Mouse (Mus musculus): ENCODE measurements around the gene C2cd4b. TPM values are rescaled to one million over a fixed set of nuclear protein-coding genes. Genes with fewer than 3 reads are reported as not detected.

The C2cd4b gene
- 0.35 and 0.57 TPM in 2 replicates for polyA plus RNA-seq (2014; fragmentation: Nextera tagmentation; extraction: Ambion mirVana)

DNA sequence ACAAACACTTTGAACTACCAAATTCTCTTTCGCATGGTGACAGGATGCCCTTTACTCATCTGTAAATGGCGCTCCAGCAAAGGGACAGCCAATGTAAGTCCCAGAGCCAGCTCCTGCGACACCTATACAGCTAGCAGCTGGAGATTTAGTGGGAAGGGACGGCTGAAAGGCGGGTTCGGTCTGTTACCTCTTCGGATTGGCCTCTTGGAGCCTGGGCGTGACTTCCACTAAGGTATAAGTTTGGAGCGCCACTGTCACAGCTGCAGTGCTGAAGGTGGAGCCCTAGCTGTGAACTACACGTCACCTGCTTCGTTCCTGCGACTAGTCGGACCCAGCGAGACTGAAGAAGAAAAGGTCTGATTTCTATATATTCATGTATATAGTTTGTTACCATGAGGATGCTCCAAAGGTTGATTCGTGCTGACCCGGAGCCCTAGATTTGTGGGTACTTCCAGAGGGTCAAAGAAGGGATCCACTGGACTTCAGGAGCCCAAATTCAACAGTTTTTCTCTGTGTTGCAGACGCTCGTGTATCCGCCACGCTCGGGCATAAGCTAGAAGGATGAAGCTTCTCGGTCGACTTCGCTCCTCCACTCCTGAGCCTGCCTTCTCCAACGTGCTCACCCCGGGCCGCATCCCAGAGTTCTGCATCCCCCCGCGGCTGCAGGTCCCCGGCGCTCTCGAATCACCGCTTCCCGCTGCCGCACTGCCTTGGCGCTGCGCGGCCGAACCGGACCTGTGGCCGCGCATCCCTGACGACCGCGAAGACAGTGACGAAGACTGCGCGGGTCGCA lies at the start of gene C2cd4b:
C2cd4b (plus strand) TSS at position 275 of the 793 bp plus-strand sequence.
- Histone ChIP-seq H3K4me1 (ENCODE audit: control insufficient read depth, insufficient read depth, low read length) (peaks cover 4% of the 10 kb centered on the region; the same call in 1 of the 2 replicates), H3K4me2 (replicated peaks; ENCODE audit: low read depth, low read length) (peak within 1 kb of the TSS; percentile 98), H3K27me3 (ENCODE audit: control insufficient read depth, insufficient read depth, low read length) (peaks cover 15% of the 10 kb centered on the region), H3K9ac (ENCODE audit: low read depth, low read length) (peak within 1 kb of the TSS; percentile 63), H3K27ac (ENCODE audit: low read depth, low read length) (no peak within 1 kb of the TSS), H3K4me3 (ENCODE audit: low read length) (peak within 1 kb of the TSS; percentile 58), H3K9me3 (ENCODE audit: control insufficient read depth, low read length) (no peaks in the 10 kb centered on the region; the same call in 1 of the 2 replicates), H3K36me3 (ENCODE audit: control insufficient read depth, insufficient read depth, low read length) (no peaks in the 10 kb centered on the region)
- 2% methylated on average over 49 of the region's 49 CpGs for WGBS
- ATAC-seq (ENCODE audit: low FRiP score, low TSS enrichment): peak; percentile 79

DNA sequence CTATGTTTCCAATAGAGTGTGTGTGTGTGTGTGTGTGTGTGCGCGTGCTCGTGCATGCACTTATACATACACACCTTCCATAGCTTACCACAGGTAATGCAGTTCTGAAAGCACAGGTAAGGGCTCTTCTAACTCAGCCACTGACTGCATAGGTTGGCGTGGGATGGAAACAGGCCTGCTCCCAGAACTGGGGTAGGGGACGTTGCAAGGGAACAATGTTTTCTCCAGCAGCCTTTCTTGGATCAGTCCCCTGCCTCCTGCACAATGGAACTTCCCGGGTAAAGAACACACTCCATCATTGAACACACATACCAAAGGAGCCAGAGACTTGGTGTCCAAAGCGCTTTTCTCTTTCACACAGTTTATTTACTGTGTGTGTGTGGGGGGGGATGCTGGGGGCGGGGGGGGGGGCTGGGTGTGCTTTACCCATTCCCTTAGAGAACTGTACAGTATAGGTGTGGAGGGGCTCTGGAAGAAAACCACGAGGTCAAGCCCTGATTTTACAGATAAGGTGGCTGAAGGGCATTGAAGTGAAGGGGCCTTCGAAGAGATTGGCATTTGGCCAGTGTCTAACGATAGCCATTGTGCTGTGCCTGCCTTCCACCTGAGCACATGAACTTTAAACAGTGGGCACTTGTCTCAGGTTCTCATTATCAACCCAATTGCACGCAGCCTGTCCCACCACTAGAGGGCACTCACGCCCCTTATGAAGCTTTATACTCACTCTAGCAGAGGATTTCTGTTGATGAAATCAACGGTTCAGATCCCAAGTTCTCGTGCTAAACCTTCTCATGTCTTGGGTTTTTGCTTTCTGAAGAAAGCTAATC lies 48.0 kb upstream of the C2cd4b start:
- H3K9me3 ChIP-seq (ENCODE audit: control insufficient read depth, low read length): no peaks in the 10 kb centered on the region
- H3K27me3 ChIP-seq (ENCODE audit: control insufficient read depth, insufficient read depth, low read length): no peaks in the 10 kb centered on the region
- H3K4me2 ChIP-seq (replicated peaks; ENCODE audit: low read depth, low read length): no peak overlapping the region
- 41% methylated on average over 15 of the region's 15 CpGs for WGBS
- peak; percentile 62; the same call in 1 of the 2 replicates for ATAC-seq (ENCODE audit: low FRiP score, low TSS enrichment)
- no peak overlapping the region for H3K9ac ChIP-seq (ENCODE audit: low read depth, low read length)
- H3K27ac ChIP-seq (ENCODE audit: low read depth, low read length): no peak overlapping the region
- H3K4me3 ChIP-seq (ENCODE audit: low read length): no peak overlapping the region
- H3K36me3 ChIP-seq (ENCODE audit: control insufficient read depth, insufficient read depth, low read length): no peaks in the 10 kb centered on the region
- H3K4me1 ChIP-seq (ENCODE audit: control insufficient read depth, insufficient read depth, low read length): 0 out of 2 replicates have a peak, but pooled peaks cover 4% of the 10 kb centered on the region

GRCm38 (mm10) chr9:67712146-67712545 lies 47.1 kb upstream of the C2cd4b start:
- Histone ChIP-seq H3K4me1 (ENCODE audit: control insufficient read depth, insufficient read depth, low read length) (0 out of 2 replicates have a peak, but pooled peaks cover 4% of the 10 kb centered on the region), H3K27ac (ENCODE audit: low read depth, low read length) (no peak overlapping the region), H3K27me3 (ENCODE audit: control insufficient read depth, insufficient read depth, low read length) (no peaks in the 10 kb centered on the region), H3K4me3 (ENCODE audit: low read length) (no peak overlapping the region), H3K36me3 (ENCODE audit: control insufficient read depth, insufficient read depth, low read length) (no peaks in the 10 kb centered on the region), H3K9me3 (ENCODE audit: control insufficient read depth, low read length) (no peaks in the 10 kb centered on the region), H3K9ac (ENCODE audit: low read depth, low read length) (no peak overlapping the region), H3K4me2 (replicated peaks; ENCODE audit: low read depth, low read length) (no peak overlapping the region)
- 82% methylated on average over 9 of the region's 9 CpGs for WGBS
- no peak for ATAC-seq (ENCODE audit: low FRiP score, low TSS enrichment)

GRCm38 (mm10) chr9:67717081-67717480 lies 42.2 kb upstream of the C2cd4b start:
- no peak for ATAC-seq (ENCODE audit: low FRiP score, low TSS enrichment)

GRCm38 (mm10) chr9:67718596-67718995 lies 40.6 kb upstream of the C2cd4b start:
- no peaks in the 10 kb centered on the region for H3K9me3 ChIP-seq (ENCODE audit: control insufficient read depth, low read length)
- H3K4me1 ChIP-seq (ENCODE audit: control insufficient read depth, insufficient read depth, low read length): no peaks in the 10 kb centered on the region
- no peak overlapping the region for H3K27ac ChIP-seq (ENCODE audit: low read depth, low read length)
- no peaks in the 10 kb centered on the region for H3K36me3 ChIP-seq (ENCODE audit: control insufficient read depth, insufficient read depth, low read length)
- no peaks in the 10 kb centered on the region for H3K27me3 ChIP-seq (ENCODE audit: control insufficient read depth, insufficient read depth, low read length)
- ATAC-seq (ENCODE audit: low FRiP score, low TSS enrichment): no peak
- no peak overlapping the region for H3K9ac ChIP-seq (ENCODE audit: low read depth, low read length)
- H3K4me2 ChIP-seq (replicated peaks; ENCODE audit: low read depth, low read length): no peak overlapping the region
- no peak overlapping the region for H3K4me3 ChIP-seq (ENCODE audit: low read length)
- 40% methylated on average over 3 of the region's 3 CpGs for WGBS

More at GRCm38 (mm10) chr9:67717081-67717480, 42.2 kb upstream of the C2cd4b start:
- Histone ChIP-seq H3K4me3 (ENCODE audit: low read length) (no peak overlapping the region), H3K9ac (ENCODE audit: low read depth, low read length) (no peak overlapping the region), H3K27ac (ENCODE audit: low read depth, low read length) (no peak overlapping the region), H3K9me3 (ENCODE audit: control insufficient read depth, low read length) (no peaks in the 10 kb centered on the region), H3K36me3 (ENCODE audit: control insufficient read depth, insufficient read depth, low read length) (no peaks in the 10 kb centered on the region), H3K4me2 (replicated peaks; ENCODE audit: low read depth, low read length) (no peak overlapping the region), H3K27me3 (ENCODE audit: control insufficient read depth, insufficient read depth, low read length) (no peaks in the 10 kb centered on the region), H3K4me1 (ENCODE audit: control insufficient read depth, insufficient read depth, low read length) (no peaks in the 10 kb centered on the region)
- 90% methylated on average over 3 of the region's 3 CpGs for WGBS

DNA sequence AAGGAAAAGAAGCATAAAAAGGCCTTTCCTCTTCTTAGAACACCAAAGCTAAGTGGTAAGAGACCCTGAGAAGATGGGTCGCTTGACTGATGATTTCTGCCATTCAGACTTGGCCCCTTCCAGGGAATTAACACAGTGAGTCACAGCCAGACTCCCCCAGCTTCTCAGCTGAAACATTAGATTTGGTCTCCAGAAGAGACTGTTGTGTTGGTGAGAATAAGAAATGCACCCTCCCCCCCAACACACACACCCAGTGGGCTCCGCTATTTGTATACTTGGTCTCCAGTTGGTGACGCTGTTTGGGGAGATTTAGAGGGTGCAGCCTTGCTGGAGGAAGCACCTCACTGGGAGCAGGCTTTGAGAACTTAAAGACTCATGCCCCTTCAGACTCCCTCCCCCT lies 39.1 kb upstream of the C2cd4b start:
- ATAC-seq (ENCODE audit: low FRiP score, low TSS enrichment): no peak
- 75% methylated on average over 3 of the region's 3 CpGs for WGBS
- Histone ChIP-seq H3K9me3 (ENCODE audit: control insufficient read depth, low read length) (no peaks in the 10 kb centered on the region), H3K4me1 (ENCODE audit: control insufficient read depth, insufficient read depth, low read length) (no peaks in the 10 kb centered on the region), H3K27me3 (ENCODE audit: control insufficient read depth, insufficient read depth, low read length) (no peaks in the 10 kb centered on the region), H3K4me3 (ENCODE audit: low read length) (no peak overlapping the region), H3K27ac (ENCODE audit: low read depth, low read length) (no peak overlapping the region), H3K4me2 (replicated peaks; ENCODE audit: low read depth, low read length) (no peak overlapping the region), H3K9ac (ENCODE audit: low read depth, low read length) (no peak overlapping the region), H3K36me3 (ENCODE audit: control insufficient read depth, insufficient read depth, low read length) (no peaks in the 10 kb centered on the region)

DNA sequence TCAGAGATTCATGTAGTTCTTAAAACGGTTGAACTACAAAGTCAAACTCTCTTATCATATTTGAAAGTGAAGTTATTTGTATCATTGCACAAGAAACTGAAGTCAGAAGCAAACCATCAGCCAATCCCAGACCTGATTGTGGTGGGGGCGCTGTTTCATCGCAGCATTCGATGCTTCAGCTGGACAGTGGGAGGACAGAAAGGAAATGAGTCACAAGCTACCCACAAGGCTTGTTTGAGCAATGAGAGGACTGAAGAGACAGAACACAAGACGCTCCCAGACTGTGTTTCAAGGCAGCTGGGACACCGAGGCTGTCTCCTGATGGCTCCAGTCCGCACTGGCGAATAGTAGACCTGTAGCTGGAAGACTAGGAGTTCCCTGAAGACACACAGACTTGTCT lies 36.9 kb upstream of the C2cd4b start:
- Histone ChIP-seq H3K27me3 (ENCODE audit: control insufficient read depth, insufficient read depth, low read length) (no peaks in the 10 kb centered on the region), H3K9me3 (ENCODE audit: control insufficient read depth, low read length) (no peaks in the 10 kb centered on the region), H3K4me2 (replicated peaks; ENCODE audit: low read depth, low read length) (no peak overlapping the region), H3K4me3 (ENCODE audit: low read length) (no peak overlapping the region), H3K9ac (ENCODE audit: low read depth, low read length) (no peak overlapping the region), H3K27ac (ENCODE audit: low read depth, low read length) (no peak overlapping the region), H3K36me3 (ENCODE audit: control insufficient read depth, insufficient read depth, low read length) (no peaks in the 10 kb centered on the region), H3K4me1 (ENCODE audit: control insufficient read depth, insufficient read depth, low read length) (no peaks in the 10 kb centered on the region)
- WGBS: 88% methylated on average over 8 of the region's 8 CpGs
- ATAC-seq (ENCODE audit: low FRiP score, low TSS enrichment): no peak

GRCm38 (mm10) chr9:67725196-67725595 lies 34.0 kb upstream of the C2cd4b start:
- Histone ChIP-seq H3K27ac (ENCODE audit: low read depth, low read length) (no peak overlapping the region), H3K4me2 (replicated peaks; ENCODE audit: low read depth, low read length) (no peak overlapping the region), H3K4me3 (ENCODE audit: low read length) (no peak overlapping the region), H3K36me3 (ENCODE audit: control insufficient read depth, insufficient read depth, low read length) (no peaks in the 10 kb centered on the region), H3K27me3 (ENCODE audit: control insufficient read depth, insufficient read depth, low read length) (no peaks in the 10 kb centered on the region), H3K9me3 (ENCODE audit: control insufficient read depth, low read length) (no peaks in the 10 kb centered on the region), H3K9ac (ENCODE audit: low read depth, low read length) (no peak overlapping the region), H3K4me1 (ENCODE audit: control insufficient read depth, insufficient read depth, low read length) (no peaks in the 10 kb centered on the region)
- ATAC-seq (ENCODE audit: low FRiP score, low TSS enrichment): no peak
- 48% methylated on average over 3 of the region's 3 CpGs for WGBS

DNA sequence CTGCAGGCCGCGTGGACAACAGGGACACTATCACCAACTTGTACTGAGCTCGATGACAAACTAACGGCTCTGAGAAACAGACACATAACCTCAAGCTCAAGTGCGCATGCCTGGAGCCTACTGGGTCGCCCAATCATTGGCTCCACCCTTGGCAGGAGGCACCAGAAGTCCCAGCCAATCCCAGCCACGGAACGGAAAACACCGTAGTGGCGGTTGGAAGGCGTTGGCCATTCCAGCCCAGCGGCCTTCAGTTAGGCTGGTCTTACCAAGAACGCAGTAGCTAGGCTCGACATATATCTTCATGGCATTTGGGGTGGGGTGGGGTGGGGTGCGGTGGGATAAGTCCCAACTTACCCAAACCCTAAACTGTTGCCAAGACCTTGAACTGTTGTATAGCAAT lies 25.5 kb upstream of the C2cd4b start:
- Histone ChIP-seq H3K36me3 (ENCODE audit: control insufficient read depth, insufficient read depth, low read length) (no peaks in the 10 kb centered on the region), H3K27ac (ENCODE audit: low read depth, low read length) (no peak overlapping the region), H3K4me2 (replicated peaks; ENCODE audit: low read depth, low read length) (no peak overlapping the region), H3K4me3 (ENCODE audit: low read length) (no peak overlapping the region), H3K27me3 (ENCODE audit: control insufficient read depth, insufficient read depth, low read length) (no peaks in the 10 kb centered on the region), H3K4me1 (ENCODE audit: control insufficient read depth, insufficient read depth, low read length) (no peaks in the 10 kb centered on the region), H3K9ac (ENCODE audit: low read depth, low read length) (no peak overlapping the region), H3K9me3 (ENCODE audit: control insufficient read depth, low read length) (no peaks in the 10 kb centered on the region)
- ATAC-seq (ENCODE audit: low FRiP score, low TSS enrichment): no peak
- 94% methylated on average over 15 of the region's 15 CpGs for WGBS

All from kidney, embryonic 14.5 days (tissue).